ENCODE assay signal across 14 mouse cellular contexts in the genomic region with DNA sequence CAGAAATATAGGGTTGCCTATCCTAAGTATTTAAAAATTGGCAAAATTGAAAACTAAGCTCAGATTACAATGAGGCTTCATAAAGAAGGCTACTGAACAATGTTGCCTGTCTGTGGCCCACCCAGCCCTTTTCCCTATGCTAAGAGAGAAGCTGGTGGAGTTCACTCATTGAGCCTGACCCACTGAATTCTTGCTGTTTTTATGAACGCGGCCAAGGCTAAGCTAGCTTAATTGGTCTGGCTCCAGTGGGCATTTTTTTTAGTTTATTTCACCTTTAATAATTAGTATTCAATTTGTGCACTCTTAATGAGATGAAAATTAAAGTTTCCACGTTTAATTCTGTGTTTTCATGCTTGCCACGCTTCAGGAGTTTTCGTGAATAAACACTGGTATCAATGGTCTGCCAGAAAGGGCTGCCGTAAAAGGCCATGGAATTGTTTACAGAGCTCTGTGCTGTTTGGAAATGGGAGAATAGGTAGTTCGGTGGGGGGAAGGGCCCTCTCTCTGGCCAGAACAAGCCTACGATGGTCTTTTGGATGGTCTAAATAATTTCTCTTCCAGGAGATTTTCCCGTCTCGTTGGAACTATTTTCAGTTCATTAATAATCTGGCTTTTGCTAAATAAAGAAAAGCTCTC.
A peak's percentile ranks its signal among the peaks of the same experiment; 100 is the strongest.
DNase-seq lines count a peak whose midpoint lies in the region; ATAC-seq lines count a peak whose summit lies in the region.
"Had no signal": no experiment of that assay in that cellular context is flagged by ENCODE, and none has a peak within 500 bp of the region (broad histone marks: within the 10 kb centered on the region; RNA-seq: fewer than 3 reads in every experiment).

No protein-coding gene starts in this region.

- no peaks in the 10 kb centered on the region for H3K4me1 ChIP-seq in liver, embryonic 16.5 days (ENCODE audit: control insufficient read depth, low read depth, low read length)
- H3K4me1 ChIP-seq: liver, embryonic 15.5 days; stomach, embryonic 15.5 days had no signal

- H3K9ac ChIP-seq in liver, embryonic 16.5 days (ENCODE audit: low read depth, low read length): no peak overlapping the region
- H3K9ac ChIP-seq: embryonic facial prominence, embryonic 15.5 days; liver, embryonic 15.5 days; stomach, embryonic 15.5 days had no signal

- 43% methylated on average over 10 of the region's 10 CpGs for WGBS in liver, embryonic 16.5 days (ENCODE audit: insufficient replicate concordance)

- H3K27me3 ChIP-seq in liver, embryonic 16.5 days (ENCODE audit: control insufficient read depth, insufficient read depth, low read depth, low read length): no peaks in the 10 kb centered on the region
- H3K27me3 ChIP-seq: liver, embryonic 15.5 days had no signal

- no peaks in the 10 kb centered on the region for H3K9me3 ChIP-seq in liver, embryonic 16.5 days (replicated peaks; ENCODE audit: control insufficient read depth, low read length)
- H3K9me3 ChIP-seq: embryonic facial prominence, embryonic 15.5 days; liver, embryonic 15.5 days; stomach, embryonic 15.5 days had no signal

- H3K36me3 ChIP-seq in liver, embryonic 16.5 days (ENCODE audit: control insufficient read depth, insufficient read depth): no peaks in the 10 kb centered on the region
- H3K36me3 ChIP-seq: embryonic facial prominence, embryonic 15.5 days; liver, embryonic 15.5 days; stomach, embryonic 15.5 days had no signal

- no peak overlapping the region for H3K4me2 ChIP-seq in liver, embryonic 16.5 days (ENCODE audit: low read depth, low read length)
- H3K4me2 ChIP-seq: liver, embryonic 15.5 days had no signal

- peak; percentile 38 for DNase-seq in embryo, embryonic 10 days (ENCODE audit: low spot score)
- DNase-seq in embryo, embryonic 11 days: no peak
- no peak for DNase-seq in liver
- DNase-seq in retina, embryonic 14.5 days (ENCODE audit: low spot score): peak; percentile 38
- DNase-seq in retina, postnatal 1 day: no peak
- DNase-seq in spleen, postnatal 36 days (ENCODE audit: low spot score in 2 of 2): no peak
- DNase-seq in layer of hippocampus, adult 8-10 months (ENCODE audit: low spot score in 2 of 2): no peak
- DNase-seq: adrenal gland, adult 8-10 months; cerebellum, adult 9-10 months had no signal

- ATAC-seq in liver, embryonic 16.5 days (ENCODE audit: low read depth): 0 out of 2 replicates have a peak, but pooled peaks have one; percentile 27
- ATAC-seq: intestine, embryonic 16.5 days had no signal

- no peak overlapping the region for H3K4me3 ChIP-seq in liver, embryonic 16.5 days (ENCODE audit: low read depth, low read length)
- H3K4me3 ChIP-seq: liver, embryonic 15.5 days; stomach, embryonic 15.5 days had no signal

- H3K27ac ChIP-seq in liver, embryonic 16.5 days (ENCODE audit: low read length): no peak overlapping the region
- H3K27ac ChIP-seq: embryonic facial prominence, embryonic 15.5 days; liver, embryonic 15.5 days; stomach, embryonic 15.5 days had no signal

Comparison
In these comparisons a context has a peak if more than half of its experiments do, and no peak if none do; other contexts are left out.
1. DNase-seq: peak in embryo, embryonic 10 days (single experiment) and retina, embryonic 14.5 days (single experiment); none in embryo, embryonic 11 days (single experiment), liver (single experiment), retina, postnatal 1 day (single experiment), spleen, postnatal 36 days (0 of 2) and layer of hippocampus, adult 8-10 months (0 of 2).